Mouse (Mus musculus) liver, embryonic 12.5 days (tissue): Measurements from ENCODE around the gene Gm42674. TPM values are rescaled to one million over a fixed set of nuclear protein-coding genes. Genes with fewer than 3 reads are reported as not detected.

Experiments
- ATAC-seq: fragments of 200-750 bp; cut with Nextera tagmentation; 2 replicates; pipeline ENCODE4 v1.8.0; 2017; ENCODE audit warnings: moderate number of reproducible peaks, mild to moderate bottlenecking, moderate library complexity
- H3K27ac ChIP-seq: fragments of 300-500 bp; sonication (generic); 2 replicates; pipeline ENCODE4 v1.5.1; 2016; ENCODE audit warnings: mild to moderate bottlenecking
- H3K27me3 ChIP-seq: fragments of 300-500 bp; sonication (generic); replicated peaks from 2 replicates; pipeline ENCODE4 v1.6.1; 2016; ENCODE audit warnings: mild to moderate bottlenecking, moderate library complexity
- H3K36me3 ChIP-seq: fragments of 300-500 bp; sonication (generic); 2 replicates; pipeline ENCODE4 v1.6.1; 2016; ENCODE audit warnings: mild to moderate bottlenecking, moderate library complexity
- H3K4me1 ChIP-seq: fragments of 300-500 bp; sonication (generic); 2 replicates; pipeline ENCODE4 v1.6.1; 2016
- H3K4me2 ChIP-seq: fragments of 300-500 bp; sonication (generic); 2 replicates; pipeline ENCODE4 v1.6.1; 2016; ENCODE audit warnings: mild to moderate bottlenecking, moderate library complexity
- H3K4me3 ChIP-seq: fragments of 300-500 bp; sonication (generic); 2 replicates; pipeline ENCODE4 v1.5.1; 2016; ENCODE audit warnings: mild to moderate bottlenecking, moderate library complexity
- H3K9ac ChIP-seq: fragments of 300-500 bp; sonication (generic); 2 replicates; pipeline ENCODE4 v1.6.1; 2016; ENCODE audit warnings: mild to moderate bottlenecking, moderate library complexity
- H3K9me3 ChIP-seq: fragments of 300-500 bp; sonication (generic); replicated peaks from 2 replicates; pipeline ENCODE4 v1.6.1; 2016; ENCODE audit warnings: mild to moderate bottlenecking, moderate library complexity
- WGBS: fragments of 180-500 bp; shearing (Covaris S2); methylation state at CpG from one replicate; pipeline ENCODE4 v1.1.7; 2016; ENCODE audit not compliant: insufficient replicate concordance; 5-methylcytosine and 5-hydroxymethylcytosine counted together
- polyA plus RNA-seq: library from polyadenylated mRNA; unstranded; fragments of >200 nt; fragmentation: Nextera tagmentation; extraction: Ambion mirVana; gene quantifications from 2 replicates; pipeline ENCODE4 v1.2.1, GENCODE M21; 2016

Gm42674 gene
- polyA plus RNA-seq = not detected in 2 replicates

- Histone ChIP-seq H3K27ac (no peak within 1 kb of the TSS), H3K4me3 (no peak within 1 kb of the TSS), H3K4me2 (no peak within 1 kb of the TSS), H3K36me3 (no peaks in the 10 kb centered on the region), H3K4me1 (0 out of 2 replicates have a peak, but pooled peaks cover 4% of the 10 kb centered on the region), H3K27me3 (no peaks in the 10 kb centered on the region), H3K9ac (no peak within 1 kb of the TSS), H3K9me3 (no peaks in the 10 kb centered on the region)
- WGBS = 65% methylated on average over 11 of the region's 11 CpGs
- no peak for ATAC-seq
Observed at GRCm38 (mm10) chr3:90601486-90602110, at the start of gene Gm42674. Gm42674 (plus strand) TSS chr3:90601904.

GRCm38 (mm10) chr3:90552231-90552630 lies 49.5 kb upstream of the Gm42674 start:
- no peak overlapping the region for H3K4me3 ChIP-seq
- no peak for ATAC-seq

GRCm38 (mm10) chr3:90555954-90556353 lies 45.8 kb upstream of the Gm42674 start:
- no peaks in the 10 kb centered on the region for H3K9me3 ChIP-seq

More at GRCm38 (mm10) chr3:90552231-90552630, 49.5 kb upstream of the Gm42674 start:
- H3K27me3 ChIP-seq = 0 out of 2 replicates have a peak, but pooled peaks cover 4% of the 10 kb centered on the region
- H3K9ac ChIP-seq = no peak overlapping the region
- H3K27ac ChIP-seq = no peak overlapping the region
- WGBS = 67% methylated on average over 2 of the region's 2 CpGs
- H3K36me3 ChIP-seq = no peaks in the 10 kb centered on the region
- H3K9me3 ChIP-seq = no peaks in the 10 kb centered on the region
- H3K4me2 ChIP-seq = no peak overlapping the region
- no peaks in the 10 kb centered on the region for H3K4me1 ChIP-seq

DNA sequence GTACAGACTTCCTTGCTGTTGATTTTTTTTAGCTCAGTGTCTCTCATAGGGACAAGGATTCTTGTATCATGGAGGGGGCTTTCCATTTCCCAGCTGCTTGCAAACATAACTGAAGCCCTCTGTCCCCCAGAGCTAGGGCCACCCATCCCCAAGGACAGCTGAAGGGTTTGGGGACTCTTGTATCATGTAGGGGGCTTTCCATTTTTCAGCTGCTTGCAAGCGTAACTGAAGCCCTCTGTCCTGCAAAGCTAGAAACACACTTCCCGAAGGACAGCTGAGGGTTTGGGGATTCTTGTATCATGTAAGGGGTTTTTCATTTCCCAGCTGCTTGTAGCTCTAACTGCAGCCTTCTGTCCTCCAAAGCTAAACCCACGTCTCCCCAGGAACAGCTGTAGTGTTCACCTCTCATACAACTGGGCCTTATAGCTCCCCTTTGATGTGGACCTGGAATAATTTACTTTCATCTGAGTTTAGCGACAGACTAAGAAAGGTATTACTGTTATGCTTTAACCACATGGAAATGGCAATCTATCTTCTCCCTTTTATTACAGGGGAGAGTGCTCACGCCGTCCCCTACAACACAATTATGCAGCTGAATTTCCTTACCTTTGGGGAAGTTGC lies 41.6 kb upstream of the Gm42674 start, which contains the start of gene S100a3:
Gene S100a3 (plus strand): TSS at position 571 of the 621 bp plus-strand sequence.
- no peaks in the 10 kb centered on the region for H3K4me1 ChIP-seq
- no peaks in the 10 kb centered on the region for H3K36me3 ChIP-seq
- no peak within 1 kb of the TSS for H3K9ac ChIP-seq
- WGBS = 55% methylated on average over 6 of the region's 6 CpGs
- no peak within 1 kb of the TSS for H3K4me2 ChIP-seq
- H3K9me3 ChIP-seq = no peaks in the 10 kb centered on the region
- H3K27ac ChIP-seq = no peak within 1 kb of the TSS
- ATAC-seq = no peak
- H3K27me3 ChIP-seq = no peaks in the 10 kb centered on the region; the same call in 1 of the 2 replicates
- H3K4me3 ChIP-seq = no peak within 1 kb of the TSS

More at GRCm38 (mm10) chr3:90555954-90556353, 45.8 kb upstream of the Gm42674 start:
- H3K27me3 ChIP-seq = 0 out of 2 replicates have a peak, but pooled peaks cover 4% of the 10 kb centered on the region
- no peak overlapping the region for H3K4me2 ChIP-seq
- H3K4me1 ChIP-seq = no peaks in the 10 kb centered on the region
- no peak overlapping the region for H3K27ac ChIP-seq
- 60% methylated on average over 5 of the region's 5 CpGs for WGBS
- H3K4me3 ChIP-seq = no peak overlapping the region
- no peak for ATAC-seq
- no peak overlapping the region for H3K9ac ChIP-seq
- H3K36me3 ChIP-seq = no peaks in the 10 kb centered on the region

DNA sequence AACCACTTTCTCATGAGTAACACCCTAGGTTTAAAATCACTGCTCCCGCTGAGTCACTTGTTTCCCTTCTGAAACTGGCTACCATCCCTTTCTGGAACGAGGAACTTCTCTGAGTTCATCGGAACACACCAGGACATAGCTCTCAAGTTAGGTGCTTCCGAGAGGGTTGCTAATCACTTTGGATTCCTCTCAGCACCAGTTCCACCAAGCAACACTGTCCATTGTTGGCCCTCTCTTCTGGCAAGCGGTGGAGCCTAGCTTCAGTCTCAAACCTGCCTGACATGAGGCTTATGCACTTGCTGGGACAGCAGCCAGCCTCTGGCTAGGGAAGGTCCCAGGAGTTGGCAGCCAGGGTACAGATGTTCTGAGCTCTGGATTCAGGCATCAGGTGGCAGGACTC lies 27.0 kb upstream of the Gm42674 start:
- 68% methylated on average over 5 of the region's 5 CpGs for WGBS
- no peak overlapping the region for H3K9ac ChIP-seq
- H3K27ac ChIP-seq = no peak overlapping the region
- ATAC-seq = no peak
- no peaks in the 10 kb centered on the region for H3K27me3 ChIP-seq
- no peak overlapping the region for H3K4me3 ChIP-seq
- H3K4me1 ChIP-seq = no peaks in the 10 kb centered on the region
- no peak overlapping the region for H3K4me2 ChIP-seq
- no peaks in the 10 kb centered on the region for H3K36me3 ChIP-seq
- H3K9me3 ChIP-seq = no peaks in the 10 kb centered on the region

DNA sequence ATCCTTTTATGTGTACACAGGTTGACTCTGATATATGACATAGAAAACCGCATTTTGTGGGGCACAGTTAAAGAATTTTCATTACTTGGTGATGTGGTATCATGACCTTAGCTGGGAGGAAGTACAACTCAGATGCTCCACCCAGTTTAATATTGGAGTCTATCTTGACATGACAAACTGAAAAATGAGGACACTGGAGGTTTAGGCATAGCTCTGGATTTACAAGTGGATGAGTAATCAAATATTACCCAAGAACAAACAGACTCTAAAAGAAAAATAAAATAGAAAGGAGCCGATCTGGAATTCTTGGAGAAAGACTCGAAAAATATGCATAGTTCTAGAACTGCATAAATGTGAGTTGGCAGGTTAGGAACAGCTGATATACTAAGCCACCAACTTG lies 26.4 kb upstream of the Gm42674 start:
- ATAC-seq = no peak
- Histone ChIP-seq H3K36me3 (no peaks in the 10 kb centered on the region), H3K27me3 (no peaks in the 10 kb centered on the region), H3K9ac (no peak overlapping the region), H3K27ac (no peak overlapping the region), H3K4me3 (no peak overlapping the region), H3K4me2 (no peak overlapping the region), H3K4me1 (no peaks in the 10 kb centered on the region), H3K9me3 (no peaks in the 10 kb centered on the region)
- 73% methylated on average over 3 of the region's 3 CpGs for WGBS

DNA sequence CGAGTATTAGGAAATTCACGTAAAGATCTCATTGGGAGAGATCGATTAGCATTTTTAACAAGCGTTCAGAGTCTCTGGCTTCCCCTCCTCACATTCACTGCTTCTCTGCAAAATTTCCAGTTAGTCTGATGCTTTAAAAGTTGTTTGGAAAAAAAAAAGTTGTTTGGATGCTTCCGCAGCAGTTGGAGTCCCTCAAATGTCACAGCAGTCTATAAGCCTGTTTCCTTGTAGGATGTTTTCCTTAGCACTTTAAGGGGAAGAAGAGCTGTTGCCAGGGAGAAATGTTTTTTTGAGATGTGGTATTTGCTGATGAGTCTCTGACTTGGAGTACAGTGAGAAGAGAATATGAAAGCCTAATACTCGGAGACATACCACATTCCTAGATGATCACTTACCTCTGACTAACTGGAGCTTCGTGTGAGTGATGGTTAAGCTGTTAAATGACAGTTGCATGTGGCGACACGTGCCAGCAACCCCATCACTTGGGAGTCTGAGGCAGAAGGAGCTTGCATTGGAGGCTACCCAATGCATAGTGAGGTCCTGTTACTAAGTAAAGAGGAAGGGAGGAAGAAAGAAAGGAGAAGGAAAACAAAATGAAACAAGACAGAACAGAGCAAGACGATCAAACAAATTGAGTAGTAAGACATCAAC lies 25.2 kb upstream of the Gm42674 start:
- Histone ChIP-seq H3K4me1 (no peaks in the 10 kb centered on the region), H3K27ac (no peak overlapping the region), H3K27me3 (no peaks in the 10 kb centered on the region), H3K4me3 (no peak overlapping the region), H3K36me3 (no peaks in the 10 kb centered on the region), H3K9ac (no peak overlapping the region), H3K4me2 (no peak overlapping the region), H3K9me3 (no peaks in the 10 kb centered on the region)
- 59% methylated on average over 10 of the region's 10 CpGs for WGBS
- ATAC-seq = no peak

DNA sequence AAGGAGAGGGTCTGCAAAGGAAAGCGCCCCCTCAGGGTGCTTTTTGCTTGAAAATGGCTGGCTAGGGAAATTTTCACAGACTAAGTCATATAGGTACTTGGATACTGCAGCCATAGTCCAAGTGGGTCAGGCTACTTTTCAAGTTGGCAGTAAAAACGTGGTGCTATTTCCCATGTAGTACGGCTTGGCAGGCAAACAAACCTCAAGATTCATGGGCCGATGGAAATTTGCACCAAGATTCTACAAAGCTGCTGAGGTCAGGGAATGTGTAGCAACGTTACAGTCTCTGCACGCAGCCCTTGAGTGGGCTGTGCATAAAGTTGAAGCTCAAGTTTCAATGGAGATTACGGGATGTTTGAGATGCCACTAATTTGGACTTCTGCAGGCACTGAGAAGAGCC lies 22.3 kb upstream of the Gm42674 start:
- Histone ChIP-seq H3K27me3 (no peaks in the 10 kb centered on the region), H3K4me1 (no peaks in the 10 kb centered on the region), H3K36me3 (no peaks in the 10 kb centered on the region), H3K4me3 (no peak overlapping the region), H3K9ac (no peak overlapping the region), H3K27ac (no peak overlapping the region), H3K9me3 (no peaks in the 10 kb centered on the region), H3K4me2 (no peak overlapping the region)
- 71% methylated on average over 7 of the region's 7 CpGs for WGBS
- no peak for ATAC-seq

- no peak overlapping the region for H3K4me2 ChIP-seq
- H3K4me1 ChIP-seq = no peaks in the 10 kb centered on the region
- no peak for ATAC-seq
- no peak overlapping the region for H3K27ac ChIP-seq
- no peaks in the 10 kb centered on the region for H3K36me3 ChIP-seq
- no peaks in the 10 kb centered on the region for H3K27me3 ChIP-seq
- 74% methylated on average over 5 of the region's 5 CpGs for WGBS
- H3K9ac ChIP-seq = no peak overlapping the region
- H3K9me3 ChIP-seq = no peaks in the 10 kb centered on the region
- H3K4me3 ChIP-seq = no peak overlapping the region
Observed at GRCm38 (mm10) chr3:90581141-90581540, 20.6 kb upstream of the Gm42674 start.

DNA sequence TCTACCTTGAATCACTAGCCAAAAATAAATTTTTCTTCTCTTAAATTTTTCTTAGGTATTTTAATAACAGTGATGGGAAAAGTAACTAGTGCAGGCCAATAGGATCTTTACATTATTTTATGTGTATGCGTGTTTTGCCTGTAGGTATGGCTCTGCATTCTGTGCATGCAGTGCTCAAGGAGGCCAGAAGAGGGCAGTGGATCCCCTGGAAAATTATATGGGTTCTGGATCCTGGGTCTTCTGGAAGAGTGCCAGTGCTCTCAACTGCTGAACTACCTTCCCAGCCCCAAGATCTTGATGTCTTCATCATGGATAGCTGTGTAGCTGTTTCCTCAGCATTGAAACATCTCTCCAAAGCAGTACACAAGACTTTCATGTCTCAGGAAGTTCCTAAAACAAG lies 19.5 kb upstream of the Gm42674 start:
- WGBS = 83% methylated on average over 1 of the region's 1 CpGs
- Histone ChIP-seq H3K27me3 (no peaks in the 10 kb centered on the region), H3K27ac (no peak overlapping the region), H3K9ac (no peak overlapping the region), H3K9me3 (no peaks in the 10 kb centered on the region), H3K4me1 (no peaks in the 10 kb centered on the region), H3K36me3 (no peaks in the 10 kb centered on the region), H3K4me3 (no peak overlapping the region), H3K4me2 (no peak overlapping the region)
- ATAC-seq = no peak

DNA sequence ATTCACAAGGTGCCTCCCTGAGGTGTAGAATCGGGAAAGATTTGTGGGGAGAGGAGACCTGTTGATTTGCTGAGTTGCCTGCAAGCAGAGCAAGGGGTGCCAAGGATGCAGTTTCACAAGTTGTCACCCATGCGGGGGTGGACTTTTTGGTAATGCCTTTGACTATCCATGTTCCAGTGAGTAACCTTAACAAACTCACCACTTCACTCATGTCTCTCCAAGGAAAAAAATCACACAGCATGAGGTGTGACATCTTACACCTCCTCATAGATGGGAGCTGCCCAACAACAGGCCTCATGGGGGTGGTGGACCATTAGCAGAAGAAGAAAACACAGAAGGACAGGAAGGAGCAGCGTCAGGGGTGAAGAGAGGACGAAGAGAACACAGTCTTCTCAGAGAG lies 19.1 kb upstream of the Gm42674 start:
- Histone ChIP-seq H3K27ac (no peak overlapping the region), H3K9me3 (no peaks in the 10 kb centered on the region), H3K4me3 (no peak overlapping the region), H3K4me2 (no peak overlapping the region), H3K36me3 (no peaks in the 10 kb centered on the region), H3K9ac (no peak overlapping the region), H3K4me1 (no peaks in the 10 kb centered on the region; the same call in 1 of the 2 replicates), H3K27me3 (no peaks in the 10 kb centered on the region)
- no peak for ATAC-seq
- 72% methylated on average over 4 of the region's 4 CpGs for WGBS

DNA sequence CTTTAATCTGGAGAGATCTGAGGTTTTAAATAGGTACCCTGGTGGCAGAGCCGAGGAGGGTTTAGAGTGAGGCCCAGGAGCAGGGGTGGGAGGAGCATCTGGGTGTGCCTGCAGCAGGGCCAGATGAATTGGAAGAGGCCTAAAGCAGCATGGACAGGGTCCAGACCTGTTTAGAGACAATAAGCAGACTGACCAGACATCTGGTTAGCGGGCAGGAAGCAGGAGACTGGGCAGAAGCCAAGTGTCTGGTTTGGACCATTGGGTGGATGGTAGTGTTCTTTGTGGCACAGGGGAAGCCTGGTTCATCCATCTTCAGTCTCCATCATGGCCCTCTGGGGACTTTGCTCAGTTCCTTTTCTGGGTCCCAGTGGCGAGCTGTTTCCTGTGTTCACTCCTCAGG lies 17.8 kb upstream of the Gm42674 start:
- 44% methylated on average over 3 of the region's 3 CpGs for WGBS
- no peaks in the 10 kb centered on the region; the same call in 1 of the 2 replicates for H3K4me1 ChIP-seq
- H3K4me2 ChIP-seq = no peak overlapping the region
- H3K9me3 ChIP-seq = no peaks in the 10 kb centered on the region
- H3K4me3 ChIP-seq = no peak overlapping the region
- H3K27me3 ChIP-seq = no peaks in the 10 kb centered on the region
- no peak overlapping the region for H3K9ac ChIP-seq
- ATAC-seq = no peak
- no peak overlapping the region for H3K27ac ChIP-seq
- H3K36me3 ChIP-seq = no peaks in the 10 kb centered on the region
